Mouse (Mus musculus) neural tube, embryonic 11.5 days (tissue): ENCODE data around the gene Thap7. TPM values are rescaled to one million over a fixed set of nuclear protein-coding genes. Genes with fewer than 3 reads are reported as not detected.

ENCODE experiments used
- ATAC-seq: fragments of 200-750 bp; cut with Nextera tagmentation; 2 replicates; pipeline ENCODE4 v1.8.0; 2017; ENCODE audit warnings: moderate number of reproducible peaks, mild to moderate bottlenecking, moderate TSS enrichment, moderate library complexity; ENCODE audit not compliant: insufficient read depth, low FRiP score, low TSS enrichment
- DNase-seq: peaks from one replicate; pipeline ENCODE4 v3.0.0-alpha.2; 2015; ENCODE audit warnings: low spot score
- H3K27ac ChIP-seq: fragments of 300-500 bp; sonication (generic); 2 replicates; pipeline ENCODE4 v1.5.1; 2014; ENCODE audit warnings: low read depth, mild to moderate bottlenecking, low read length
- H3K27me3 ChIP-seq: fragments of 300-500 bp; sonication (generic); 2 replicates; pipeline ENCODE4 v1.6.1; 2014; ENCODE audit warnings: mild to moderate bottlenecking, low read length, mixed read lengths; ENCODE audit not compliant: control insufficient read depth, insufficient read depth
- H3K36me3 ChIP-seq: fragments of 300-500 bp; sonication (generic); 2 replicates; pipeline ENCODE4 v1.6.1; 2014; ENCODE audit warnings: mild to moderate bottlenecking, low read length, moderate library complexity, mixed read lengths; ENCODE audit not compliant: control insufficient read depth, insufficient read depth
- H3K4me1 ChIP-seq: fragments of 300-500 bp; sonication (generic); 2 replicates; pipeline ENCODE4 v1.6.1; 2014; ENCODE audit warnings: low read length, mixed read lengths; ENCODE audit not compliant: control insufficient read depth, insufficient read depth
- H3K4me2 ChIP-seq: fragments of 300-500 bp; sonication (generic); 2 replicates; pipeline ENCODE4 v1.6.1; 2014; ENCODE audit warnings: low read depth, mild to moderate bottlenecking, moderate library complexity
- H3K4me3 ChIP-seq: fragments of 300-500 bp; sonication (generic); 2 replicates; pipeline ENCODE4 v1.5.1; 2014; ENCODE audit warnings: low read depth, low read length
- H3K9ac ChIP-seq: fragments of 300-500 bp; sonication (generic); 2 replicates; pipeline ENCODE4 v1.6.1; 2014; ENCODE audit warnings: mild to moderate bottlenecking, low read length
- H3K9me3 ChIP-seq: fragments of 300-500 bp; sonication (generic); 2 replicates; pipeline ENCODE4 v1.6.1; 2016; ENCODE audit warnings: low read length; ENCODE audit not compliant: control insufficient read depth
- WGBS: fragments of 180-500 bp; shearing (Covaris S2); extraction: QIAGEN DNeasy Blood & Tissue Kit; methylation state at CpG from one replicate; pipeline ENCODE4 v1.1.7; 2014; 5-methylcytosine and 5-hydroxymethylcytosine counted together
- polyA plus RNA-seq: library from polyadenylated mRNA; unstranded; fragments of >200 nt; fragmentation: Nextera tagmentation; extraction: Ambion mirVana; gene quantifications from 2 replicates; pipeline ENCODE4 v1.2.1, GENCODE M21; 2014

Gene Thap7
- polyA plus RNA-seq, 1 experiment from 2014 or later: 51.4 TPM

- Histone ChIP-seq H3K27me3 (no peaks in the 10 kb centered on the region), H3K4me3 (no peak overlapping the region), H3K9me3 (no peaks in the 10 kb centered on the region), H3K9ac (no peak overlapping the region), H3K27ac (no peak overlapping the region), H3K36me3 (peaks cover 3% of the 10 kb centered on the region; the same call in 1 of the 2 replicates), H3K4me2 (no peak overlapping the region), H3K4me1 (peaks cover 6% of the 10 kb centered on the region; the same call in 1 of the 2 replicates)
- no peak for ATAC-seq
- no peak for DNase-seq
- 85% methylated on average over 5 of the region's 5 CpGs for WGBS
These were observed 23.9 kb downstream of the Thap7 start for GRCm38 (mm10) chr16:17507018-17507552.

- peaks cover 6% of the 10 kb centered on the region for H3K4me1 ChIP-seq
- H3K4me3 ChIP-seq: no peak overlapping the region
- H3K36me3 ChIP-seq: no peaks in the 10 kb centered on the region
- no peaks in the 10 kb centered on the region for H3K9me3 ChIP-seq
- H3K4me2 ChIP-seq: no peak overlapping the region
- 84% methylated on average over 4 of the region's 4 CpGs for WGBS
- DNase-seq: no peak
- no peak overlapping the region for H3K27ac ChIP-seq
- H3K9ac ChIP-seq: no peak overlapping the region
- no peak for ATAC-seq
- no peaks in the 10 kb centered on the region for H3K27me3 ChIP-seq
These were observed 28.3 kb downstream of the Thap7 start for GRCm38 (mm10) chr16:17502681-17503080.

GRCm38 (mm10) chr16:17499249-17499883 is 31.6 kb downstream of the Thap7 start:
- Histone ChIP-seq H3K36me3 (no peaks in the 10 kb centered on the region), H3K9me3 (no peaks in the 10 kb centered on the region), H3K4me1 (peaks cover 8% of the 10 kb centered on the region), H3K4me3 (no peak overlapping the region), H3K27me3 (no peaks in the 10 kb centered on the region), H3K4me2 (no peak overlapping the region), H3K27ac (no peak overlapping the region), H3K9ac (no peak overlapping the region)
- DNase-seq (peak; percentile 64), ATAC-seq (peak; percentile 55; the same call in 1 of the 2 replicates)
- 16% methylated on average over 10 of the region's 10 CpGs for WGBS

GRCm38 (mm10) chr16:17496499-17497305 is 34.2 kb downstream of the Thap7 start:
- Histone ChIP-seq H3K27me3 (no peaks in the 10 kb centered on the region), H3K4me1 (peaks cover 8% of the 10 kb centered on the region), H3K4me2 (no peak overlapping the region), H3K36me3 (no peaks in the 10 kb centered on the region), H3K4me3 (no peak overlapping the region), H3K9ac (no peak overlapping the region), H3K9me3 (no peaks in the 10 kb centered on the region), H3K27ac (no peak overlapping the region)
- DNase-seq (no peak), ATAC-seq (no peak)
- WGBS: 64% methylated on average over 2 of the region's 2 CpGs

GRCm38 (mm10) chr16:17491896-17492561 is 38.9 kb downstream of the Thap7 start:
- Histone ChIP-seq H3K4me2 (no peak overlapping the region; the same call in 1 of the 2 replicates), H3K4me1 (0 out of 2 replicates have a peak, but pooled peaks cover 7% of the 10 kb centered on the region), H3K27me3 (peaks cover 8% of the 10 kb centered on the region; the same call in 1 of the 2 replicates), H3K9ac (no peak overlapping the region), H3K27ac (no peak overlapping the region), H3K36me3 (no peaks in the 10 kb centered on the region), H3K9me3 (no peaks in the 10 kb centered on the region), H3K4me3 (no peak overlapping the region)
- no peak for ATAC-seq
- WGBS: 69% methylated on average over 5 of the region's 5 CpGs
- no peak for DNase-seq

- Histone ChIP-seq H3K36me3 (no peaks in the 10 kb centered on the region), H3K9me3 (no peaks in the 10 kb centered on the region), H3K4me2 (no peak overlapping the region), H3K27me3 (peaks cover 8% of the 10 kb centered on the region; the same call in 1 of the 2 replicates), H3K4me3 (no peak overlapping the region), H3K9ac (no peak overlapping the region), H3K4me1 (0 out of 2 replicates have a peak, but pooled peaks cover 5% of the 10 kb centered on the region), H3K27ac (no peak overlapping the region)
- WGBS: 80% methylated on average over 5 of the region's 5 CpGs
- ATAC-seq: no peak
- DNase-seq: no peak
These were observed 39.8 kb downstream of the Thap7 start for GRCm38 (mm10) chr16:17491154-17491553.

GRCm38 (mm10) chr16:17489469-17490111 is 41.3 kb downstream of the Thap7 start, which contains the start of gene Aifm3:
Aifm3 (plus strand) TSS chr16:17489611.
- under 1% methylated on average over 46 of the region's 47 CpGs for WGBS
- Histone ChIP-seq H3K9ac (peak within 1 kb of the TSS; percentile 50), H3K4me2 (peak within 1 kb of the TSS; percentile 76), H3K9me3 (no peaks in the 10 kb centered on the region), H3K27ac (no peak within 1 kb of the TSS), H3K4me1 (0 out of 2 replicates have a peak, but pooled peaks cover 5% of the 10 kb centered on the region), H3K27me3 (peaks cover 8% of the 10 kb centered on the region; the same call in 1 of the 2 replicates), H3K36me3 (0 out of 2 replicates have a peak, but pooled peaks cover 1% of the 10 kb centered on the region), H3K4me3 (peak within 1 kb of the TSS; percentile 37)
- ATAC-seq: peak; percentile 77; the same call in 1 of the 2 replicates
- DNase-seq: peak; percentile 26
